Mouse (Mus musculus) neural tube, embryonic 13.5 days (tissue): ENCODE measurements around the gene Pcsk4. TPM values are rescaled to one million over a fixed set of nuclear protein-coding genes. Genes with fewer than 3 reads are reported as not detected.

Experiments used
- ATAC-seq: fragments of 200-750 bp; cut with Nextera tagmentation; 2 replicates; pipeline ENCODE4 v1.8.0; 2017; ENCODE audit warnings: low read depth, mild to moderate bottlenecking, moderate TSS enrichment, moderate library complexity
- H3K27ac ChIP-seq: fragments of 300-500 bp; sonication (generic); replicated peaks from 2 replicates; pipeline ENCODE4 v1.5.1; 2015; ENCODE audit warnings: moderate library complexity, mild to moderate bottlenecking, inconsistent platforms
- H3K27me3 ChIP-seq: fragments of 300-500 bp; sonication (generic); 2 replicates; pipeline ENCODE4 v1.6.1; 2015; ENCODE audit warnings: mild to moderate bottlenecking, inconsistent platforms
- H3K36me3 ChIP-seq: fragments of 300-500 bp; sonication (generic); 2 replicates; pipeline ENCODE4 v1.6.1; 2015; ENCODE audit warnings: mild to moderate bottlenecking, inconsistent platforms
- H3K4me1 ChIP-seq: fragments of 300-500 bp; sonication (generic); replicated peaks from 2 replicates; pipeline ENCODE4 v1.6.1; 2015; ENCODE audit warnings: inconsistent platforms
- H3K4me2 ChIP-seq: fragments of 300-500 bp; sonication (generic); 2 replicates; pipeline ENCODE4 v1.6.1; 2015; ENCODE audit warnings: inconsistent platforms, mild to moderate bottlenecking, moderate library complexity
- H3K4me3 ChIP-seq: fragments of 300-500 bp; sonication (generic); 2 replicates; pipeline ENCODE4 v1.5.1; 2015; ENCODE audit warnings: mild to moderate bottlenecking, inconsistent platforms
- H3K9ac ChIP-seq: fragments of 300-500 bp; sonication (generic); 2 replicates; pipeline ENCODE4 v1.6.1; 2015; ENCODE audit warnings: moderate library complexity, mild to moderate bottlenecking, inconsistent platforms
- H3K9me3 ChIP-seq: fragments of 300-500 bp; sonication (generic); 2 replicates; pipeline ENCODE4 v1.6.1; 2016; ENCODE audit warnings: inconsistent platforms
- WGBS: fragments of 180-500 bp; shearing (Covaris S2); methylation state at CpG from one replicate; pipeline ENCODE4 v1.1.7; 2015; 5-methylcytosine and 5-hydroxymethylcytosine counted together
- polyA plus RNA-seq: library from polyadenylated mRNA; unstranded; fragments of >200 nt; fragmentation: Nextera tagmentation; extraction: Ambion mirVana; gene quantifications from 2 replicates; pipeline ENCODE4 v1.2.1, GENCODE M21; 2015

Gene Pcsk4
- 2.9 and 3.6 TPM in 2 replicates for polyA plus RNA-seq

- Histone ChIP-seq H3K36me3 (no peaks in the 10 kb centered on the region), H3K9me3 (no peaks in the 10 kb centered on the region), H3K27me3 (peaks cover 33% of the 10 kb centered on the region), H3K4me3 (peak within 1 kb of the TSS; percentile 48), H3K9ac (peak within 1 kb of the TSS; percentile 60), H3K4me2 (peak within 1 kb of the TSS; percentile 80), H3K27ac (no peak within 1 kb of the TSS), H3K4me1 (peaks cover 18% of the 10 kb centered on the region)
- ATAC-seq, result peak; percentile 92
- WGBS, result 5% methylated on average over 36 of the region's 36 CpGs
Observed at GRCm38 (mm10) chr10:80329273-80330081, at the start of gene Pcsk4, which contains the start of gene Reep6. Gene Pcsk4 (minus strand): TSS chr10:80329498. Gene Reep6 (plus strand): TSS chr10:80329953.

GRCm38 (mm10) chr10:80377716-80378115 lies 48.4 kb upstream of the Pcsk4 start:
- Histone ChIP-seq H3K4me1 (peaks cover 17% of the 10 kb centered on the region), H3K9ac (no peak overlapping the region), H3K36me3 (peaks cover 34% of the 10 kb centered on the region), H3K27me3 (no peaks in the 10 kb centered on the region), H3K27ac (no peak overlapping the region), H3K9me3 (no peaks in the 10 kb centered on the region), H3K4me3 (no peak overlapping the region), H3K4me2 (no peak overlapping the region)
- ATAC-seq, result no peak
- 54% methylated on average over 10 of the region's 10 CpGs for WGBS

GRCm38 (mm10) chr10:80376160-80376559 lies 46.9 kb upstream of the Pcsk4 start:
- no peaks in the 10 kb centered on the region for H3K27me3 ChIP-seq
- peaks cover 18% of the 10 kb centered on the region for H3K36me3 ChIP-seq
- H3K4me1 ChIP-seq, result peaks cover 15% of the 10 kb centered on the region
- no peak overlapping the region for H3K9ac ChIP-seq
- no peak overlapping the region for H3K27ac ChIP-seq
- H3K4me2 ChIP-seq, result no peak overlapping the region
- WGBS, result 2% methylated on average over 7 of the region's 7 CpGs
- no peaks in the 10 kb centered on the region for H3K9me3 ChIP-seq
- ATAC-seq, result peak; percentile 33; the same call in 1 of the 2 replicates
- no peak overlapping the region for H3K4me3 ChIP-seq

GRCm38 (mm10) chr10:80374063-80374462 lies 44.8 kb upstream of the Pcsk4 start:
- 19% methylated on average over 6 of the region's 6 CpGs for WGBS
- Histone ChIP-seq H3K9ac (no peak overlapping the region), H3K27me3 (no peaks in the 10 kb centered on the region), H3K36me3 (no peaks in the 10 kb centered on the region), H3K4me3 (no peak overlapping the region), H3K4me1 (peaks cover 9% of the 10 kb centered on the region), H3K27ac (no peak overlapping the region), H3K4me2 (no peak overlapping the region), H3K9me3 (no peaks in the 10 kb centered on the region)
- ATAC-seq, result no peak

- Histone ChIP-seq H3K9me3 (no peaks in the 10 kb centered on the region), H3K36me3 (no peaks in the 10 kb centered on the region), H3K9ac (0 out of 2 replicates have a peak overlapping the region, but pooled peaks have one; percentile 1), H3K27me3 (peaks cover 3% of the 10 kb centered on the region; the same call in 1 of the 2 replicates), H3K27ac (no peak overlapping the region), H3K4me3 (no peak overlapping the region), H3K4me2 (no peak overlapping the region), H3K4me1 (peaks cover 9% of the 10 kb centered on the region)
- no peak for ATAC-seq
- 78% methylated on average over 6 of the region's 6 CpGs for WGBS
Observed at GRCm38 (mm10) chr10:80372706-80373105, 43.4 kb upstream of the Pcsk4 start.

- Histone ChIP-seq H3K9me3 (no peaks in the 10 kb centered on the region), H3K9ac (peak overlapping the region; percentile 49), H3K4me3 (peak overlapping the region; percentile 22; the same call in 1 of the 2 replicates), H3K36me3 (no peaks in the 10 kb centered on the region), H3K27ac (no peak overlapping the region), H3K4me1 (peaks cover 9% of the 10 kb centered on the region), H3K27me3 (peaks cover 10% of the 10 kb centered on the region), H3K4me2 (peak overlapping the region; percentile 29)
- ATAC-seq, result no peak
- 46% methylated on average over 9 of the region's 9 CpGs for WGBS
Observed at GRCm38 (mm10) chr10:80371983-80372382, 42.7 kb upstream of the Pcsk4 start.

GRCm38 (mm10) chr10:80371411-80371966 lies 42.2 kb upstream of the Pcsk4 start:
- ATAC-seq, result peak; percentile 63

GRCm38 (mm10) chr10:80369995-80370747 lies 40.9 kb upstream of the Pcsk4 start:
- H3K27me3 ChIP-seq, result peaks cover 12% of the 10 kb centered on the region
- no peak overlapping the region for H3K4me3 ChIP-seq
- H3K9ac ChIP-seq, result no peak overlapping the region
- no peak for ATAC-seq
- WGBS, result 85% methylated on average over 21 of the region's 21 CpGs
- H3K4me1 ChIP-seq, result peaks cover 9% of the 10 kb centered on the region
- H3K4me2 ChIP-seq, result no peak overlapping the region
- H3K9me3 ChIP-seq, result no peaks in the 10 kb centered on the region
- no peaks in the 10 kb centered on the region for H3K36me3 ChIP-seq
- no peak overlapping the region for H3K27ac ChIP-seq

More at GRCm38 (mm10) chr10:80371411-80371966, 42.2 kb upstream of the Pcsk4 start:
- no peak overlapping the region for H3K27ac ChIP-seq
- H3K4me2 ChIP-seq, result peak overlapping the region; percentile 29
- WGBS, result 4% methylated on average over 12 of the region's 12 CpGs
- H3K36me3 ChIP-seq, result no peaks in the 10 kb centered on the region
- peak overlapping the region; percentile 49; the same call in 1 of the 2 replicates for H3K9ac ChIP-seq
- peaks cover 12% of the 10 kb centered on the region for H3K27me3 ChIP-seq
- H3K4me1 ChIP-seq, result peaks cover 9% of the 10 kb centered on the region
- peak overlapping the region; percentile 22 for H3K4me3 ChIP-seq
- H3K9me3 ChIP-seq, result no peaks in the 10 kb centered on the region

- ATAC-seq, result no peak
Observed at GRCm38 (mm10) chr10:80368392-80368791, 39.1 kb upstream of the Pcsk4 start.

GRCm38 (mm10) chr10:80367954-80368353 lies 38.7 kb upstream of the Pcsk4 start:
- Histone ChIP-seq H3K4me1 (peaks cover 15% of the 10 kb centered on the region), H3K27me3 (peaks cover 26% of the 10 kb centered on the region), H3K4me2 (no peak overlapping the region), H3K9me3 (no peaks in the 10 kb centered on the region), H3K36me3 (no peaks in the 10 kb centered on the region), H3K9ac (no peak overlapping the region), H3K27ac (no peak overlapping the region), H3K4me3 (no peak overlapping the region)
- ATAC-seq, result no peak
- WGBS, result 66% methylated on average over 5 of the region's 5 CpGs

More at GRCm38 (mm10) chr10:80368392-80368791, 39.1 kb upstream of the Pcsk4 start:
- Histone ChIP-seq H3K4me2 (no peak overlapping the region), H3K27ac (no peak overlapping the region), H3K27me3 (peaks cover 25% of the 10 kb centered on the region), H3K4me1 (peaks cover 15% of the 10 kb centered on the region), H3K36me3 (no peaks in the 10 kb centered on the region), H3K4me3 (no peak overlapping the region), H3K9me3 (no peaks in the 10 kb centered on the region), H3K9ac (no peak overlapping the region)
- 87% methylated on average over 6 of the region's 6 CpGs for WGBS

- no peak overlapping the region for H3K4me3 ChIP-seq
- ATAC-seq, result no peak
- H3K27me3 ChIP-seq, result peaks cover 33% of the 10 kb centered on the region
- H3K4me1 ChIP-seq, result peaks cover 5% of the 10 kb centered on the region; the same call in 1 of the 2 replicates
- no peak overlapping the region for H3K27ac ChIP-seq
- WGBS, result 67% methylated on average over 6 of the region's 6 CpGs
- H3K4me2 ChIP-seq, result no peak overlapping the region
- H3K9ac ChIP-seq, result no peak overlapping the region
- no peaks in the 10 kb centered on the region for H3K36me3 ChIP-seq
- no peaks in the 10 kb centered on the region for H3K9me3 ChIP-seq
Observed at GRCm38 (mm10) chr10:80365736-80366135, 36.4 kb upstream of the Pcsk4 start.

- peaks cover 5% of the 10 kb centered on the region; the same call in 1 of the 2 replicates for H3K4me1 ChIP-seq
- WGBS, result 38% methylated on average over 6 of the region's 6 CpGs
- no peaks in the 10 kb centered on the region for H3K9me3 ChIP-seq
- peaks cover 52% of the 10 kb centered on the region for H3K27me3 ChIP-seq
- no peak for ATAC-seq
- H3K36me3 ChIP-seq, result no peaks in the 10 kb centered on the region
- no peak overlapping the region for H3K4me3 ChIP-seq
- H3K27ac ChIP-seq, result no peak overlapping the region
- H3K9ac ChIP-seq, result no peak overlapping the region
- no peak overlapping the region for H3K4me2 ChIP-seq
Observed at GRCm38 (mm10) chr10:80363734-80364133, 34.4 kb upstream of the Pcsk4 start.
